Mouse (Mus musculus) hindbrain, postnatal 0 days (tissue): Measurements from ENCODE around the gene Grhpr. TPM values are rescaled to one million over a fixed set of nuclear protein-coding genes. Genes with fewer than 3 reads are reported as not detected.
A peak's percentile ranks its signal among the peaks of the same experiment; 100 is the strongest.

ENCODE experiments used
- ATAC-seq: fragments of 200-750 bp; cut with Nextera tagmentation; 2 replicates; pipeline ENCODE4 v1.8.0; 2017; ENCODE audit warnings: mild to moderate bottlenecking, moderate TSS enrichment, moderate library complexity
- DNase-seq: peaks from one replicate; pipeline ENCODE4 v3.0.0-alpha.2; 2015; ENCODE audit warnings: low spot score
- H3K27ac ChIP-seq: fragments of 300-500 bp; sonication (generic); 2 replicates; pipeline ENCODE4 v1.5.1; 2014; ENCODE audit warnings: mild to moderate bottlenecking
- H3K27me3 ChIP-seq: fragments of 300-500 bp; sonication (generic); 2 replicates; pipeline ENCODE4 v1.6.1; 2014; ENCODE audit warnings: low read length, mixed read lengths; ENCODE audit not compliant: insufficient read depth
- H3K36me3 ChIP-seq: fragments of 300-500 bp; sonication (generic); 2 replicates; pipeline ENCODE4 v1.6.1; 2014; ENCODE audit warnings: low read length, mixed read lengths; ENCODE audit not compliant: insufficient read depth
- H3K4me1 ChIP-seq: fragments of 300-500 bp; sonication (generic); 2 replicates; pipeline ENCODE4 v1.6.1; 2014; ENCODE audit warnings: antibody characterized with exemption, low read length, mixed read lengths; ENCODE audit not compliant: insufficient read depth
- H3K4me2 ChIP-seq: fragments of 300-500 bp; sonication (generic); 2 replicates; pipeline ENCODE4 v1.6.1; 2014; ENCODE audit warnings: low read depth, mild to moderate bottlenecking, low read length, moderate library complexity, mixed read lengths
- H3K4me3 ChIP-seq: fragments of 300-500 bp; sonication (generic); 2 replicates; pipeline ENCODE4 v1.5.1; 2014; ENCODE audit warnings: low read length
- H3K9ac ChIP-seq: fragments of 300-500 bp; sonication (generic); replicated peaks from 2 replicates; pipeline ENCODE4 v1.6.1; 2014; ENCODE audit warnings: mild to moderate bottlenecking, low read length, moderate library complexity, mixed read lengths
- H3K9me3 ChIP-seq: fragments of 300-500 bp; sonication (generic); 2 replicates; pipeline ENCODE4 v1.6.1; 2016; ENCODE audit warnings: low read length, mixed read lengths
- CTCF ChIP-seq: IDR thresholded peaks from 2 replicates; pipeline ENCODE4 v1.5.1; 2016; ENCODE audit warnings: antibody characterized with exemption, control low read depth, low read depth
- whole genome bisulfite sequencing: fragments of 180-500 bp; shearing (Covaris S2); extraction: QIAGEN DNeasy Blood & Tissue Kit; methylation state at CpG from one replicate; pipeline ENCODE4 v1.1.7; 2014; 5-methylcytosine and 5-hydroxymethylcytosine counted together
- polyA plus RNA-seq: library from polyadenylated mRNA; unstranded; fragments of >200 nt; fragmentation: Nextera tagmentation; extraction: Ambion mirVana; gene quantifications from 2 replicates; pipeline ENCODE4 v1.2.1, GENCODE M21; 2015
- total RNA-seq: library from RNA; depleted of rRNA; stranded (reverse); fragments of >200 nt; gene quantifications from 2 replicates; pipeline ENCODE4 v1.2.3, GENCODE M21; 2014

Gene Grhpr
- total and polyA plus RNA-seq, 2 experiments from 2014 or later = 17.7 to 36.7 TPM

- peak within 1 kb of the TSS; percentile 80 for H3K4me2 ChIP-seq
- peak within 1 kb of the TSS; percentile 92 for H3K27ac ChIP-seq
- peaks cover 17% of the 10 kb centered on the region for H3K4me1 ChIP-seq
- under 1% methylated on average over 52 of the region's 63 CpGs for WGBS
- DNase-seq (peak; percentile 100), ATAC-seq (peak; percentile 99)
- peak within 1 kb of the TSS; percentile 67 for H3K9ac ChIP-seq
- no peaks in the 10 kb centered on the region for H3K27me3 ChIP-seq
- H3K4me3 ChIP-seq = peak within 1 kb of the TSS; percentile 61
- no peaks in the 10 kb centered on the region for H3K9me3 ChIP-seq
- no peaks in the 10 kb centered on the region for H3K36me3 ChIP-seq
- no peak for TF ChIP-seq CTCF
Observed at GRCm38 (mm10) chr4:45012105-45012975, 31.1 kb downstream of the Grhpr start, which contains the start of gene Zbtb5. Gene Zbtb5 (minus strand): TSS chr4:45012412.

DNA sequence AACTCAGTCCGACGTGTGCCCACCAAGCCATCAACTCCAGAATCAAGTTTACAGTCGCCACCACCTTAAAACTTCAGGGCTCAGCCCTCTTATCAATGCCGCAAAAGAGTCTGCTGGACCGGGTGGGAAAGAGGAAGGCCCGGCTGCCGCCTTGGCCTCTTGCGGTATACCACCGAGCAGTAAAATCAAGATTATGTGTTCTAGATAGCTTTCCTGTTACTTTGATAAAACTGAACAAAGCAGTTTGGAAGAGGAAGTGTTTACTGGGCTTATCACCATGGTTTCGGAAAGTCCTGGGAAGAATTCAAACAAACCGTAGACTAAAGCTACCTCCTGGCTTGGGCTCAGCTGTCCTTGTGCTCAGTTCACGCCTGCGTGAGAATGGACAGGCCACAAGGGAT lies 31.8 kb downstream of the Grhpr start:
- no peaks in the 10 kb centered on the region for H3K36me3 ChIP-seq
- 2% methylated on average over 13 of the region's 13 CpGs for WGBS
- peak overlapping the region; percentile 52 for H3K4me3 ChIP-seq
- H3K27ac ChIP-seq = peak overlapping the region; percentile 74
- peaks cover 17% of the 10 kb centered on the region for H3K4me1 ChIP-seq
- peak overlapping the region; percentile 71 for H3K4me2 ChIP-seq
- ATAC-seq (no peak), DNase-seq (peak; percentile 37)
- H3K27me3 ChIP-seq = no peaks in the 10 kb centered on the region
- no peak for TF ChIP-seq CTCF
- H3K9me3 ChIP-seq = no peaks in the 10 kb centered on the region
- peak overlapping the region; percentile 48 for H3K9ac ChIP-seq

DNA sequence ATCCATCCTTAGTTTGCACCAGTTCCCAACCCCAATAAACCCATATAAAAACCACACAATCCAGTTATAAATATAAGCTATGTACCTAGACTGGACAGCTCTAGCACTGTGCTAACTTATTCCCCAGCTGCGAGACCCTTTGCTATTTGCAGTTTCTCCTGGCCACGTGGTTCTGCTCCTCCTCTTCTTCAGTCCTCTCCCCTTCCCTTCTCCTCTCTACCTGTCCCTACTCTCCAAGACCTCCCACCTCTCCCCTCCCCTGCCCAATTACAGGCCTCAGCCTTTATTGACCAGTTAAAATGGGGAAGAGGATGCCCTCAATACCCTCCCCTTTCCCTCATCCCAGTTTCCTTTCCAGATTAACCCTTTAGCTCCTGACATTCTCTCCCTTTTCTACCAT lies 32.3 kb downstream of the Grhpr start:
- WGBS = 11% methylated on average over 2 of the region's 2 CpGs
- no peak for TF ChIP-seq CTCF
- ATAC-seq = no peak
- Histone ChIP-seq H3K9me3 (no peaks in the 10 kb centered on the region), H3K4me2 (peak overlapping the region; percentile 71), H3K4me3 (peak overlapping the region; percentile 52), H3K9ac (no peak overlapping the region; the same call in 1 of the 2 replicates), H3K27me3 (no peaks in the 10 kb centered on the region), H3K36me3 (no peaks in the 10 kb centered on the region), H3K27ac (peak overlapping the region; percentile 74; the same call in 1 of the 2 replicates), H3K4me1 (peaks cover 17% of the 10 kb centered on the region)
- DNase-seq = no peak

DNA sequence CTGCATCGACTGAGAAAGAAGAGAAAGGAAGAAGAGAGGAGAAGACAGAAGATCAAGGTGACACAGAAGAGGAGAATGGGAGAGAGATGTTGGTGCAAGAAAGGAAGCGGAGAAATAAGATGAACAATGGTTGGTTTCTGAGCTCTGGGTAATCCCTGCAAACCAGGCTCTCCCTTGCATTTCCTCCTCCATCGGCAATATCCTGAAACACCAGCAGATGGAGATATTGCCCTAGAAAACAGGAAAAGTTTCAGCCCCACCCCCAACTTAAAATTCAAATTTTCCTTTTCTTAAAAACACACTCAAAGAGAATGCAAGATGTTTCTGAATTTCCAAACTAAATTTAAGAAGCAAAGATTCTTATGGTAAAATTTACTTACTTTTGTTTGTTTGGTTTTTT lies 34.4 kb downstream of the Grhpr start:
- no peak overlapping the region for H3K4me2 ChIP-seq
- 11% methylated on average over 3 of the region's 3 CpGs for WGBS
- no peak overlapping the region for H3K9ac ChIP-seq
- ATAC-seq (no peak), DNase-seq (peak; percentile 80)
- no peaks in the 10 kb centered on the region for H3K9me3 ChIP-seq
- no peaks in the 10 kb centered on the region for H3K36me3 ChIP-seq
- peaks cover 17% of the 10 kb centered on the region; the same call in 1 of the 2 replicates for H3K4me1 ChIP-seq
- no peaks in the 10 kb centered on the region for H3K27me3 ChIP-seq
- peak; percentile 82 for TF ChIP-seq CTCF
- H3K4me3 ChIP-seq = no peak overlapping the region
- H3K27ac ChIP-seq = no peak overlapping the region

- Histone ChIP-seq H3K4me1 (peaks cover 10% of the 10 kb centered on the region; the same call in 1 of the 2 replicates), H3K27me3 (no peaks in the 10 kb centered on the region), H3K36me3 (peaks cover 10% of the 10 kb centered on the region; the same call in 1 of the 2 replicates), H3K4me3 (peak within 1 kb of the TSS; percentile 77), H3K9me3 (no peaks in the 10 kb centered on the region), H3K9ac (peak within 1 kb of the TSS; percentile 66), H3K4me2 (peak within 1 kb of the TSS; percentile 93), H3K27ac (no peak within 1 kb of the TSS; the same call in 1 of the 2 replicates)
- WGBS = under 1% methylated on average over 29 of the region's 29 CpGs
- TF ChIP-seq CTCF = 0 out of 2 replicates have a peak, but pooled peaks have one; percentile 3
- ATAC-seq = peak; percentile 85
- DNase-seq = peak; percentile 92
Observed at GRCm38 (mm10) chr4:45018452-45018980, 37.3 kb downstream of the Grhpr start, which contains the start of gene Polr1e. Gene Polr1e (plus strand): TSS chr4:45018583.

- Histone ChIP-seq H3K36me3 (peaks cover 15% of the 10 kb centered on the region), H3K27me3 (no peaks in the 10 kb centered on the region), H3K4me3 (peak overlapping the region; percentile 77), H3K4me2 (peak overlapping the region; percentile 93), H3K9ac (peak overlapping the region; percentile 66), H3K9me3 (no peaks in the 10 kb centered on the region), H3K27ac (no peak overlapping the region), H3K4me1 (peaks cover 9% of the 10 kb centered on the region; the same call in 1 of the 2 replicates)
- ATAC-seq (0 out of 2 replicates have a peak, but pooled peaks have one; percentile 16), DNase-seq (no peak)
- no peak for TF ChIP-seq CTCF
- WGBS = 4% methylated on average over 14 of the region's 14 CpGs
Observed at GRCm38 (mm10) chr4:45019009-45019408, 37.8 kb downstream of the Grhpr start.
